Mouse (Mus musculus) embryo, embryonic 10 days (tissue): ENCODE data around the gene Mybpc2.
A peak's percentile ranks its signal among the peaks of the same experiment; 100 is the strongest.

Source experiments
- DNase-seq: peaks from one replicate; pipeline ENCODE4 v3.0.0-alpha.2; 2015; ENCODE audit warnings: low spot score

Mybpc2 gene

GRCm38 (mm10) chr7:44485572-44486195, 38.8 kb downstream of the Mybpc2 start:
- no peak for DNase-seq

- DNase-seq: peak; percentile 90
Measured at GRCm38 (mm10) chr7:44484841-44485571, 39.5 kb downstream of the Mybpc2 start.

- DNase-seq: no peak
Measured at GRCm38 (mm10) chr7:44484109-44484508, 40.3 kb downstream of the Mybpc2 start.

- no peak for DNase-seq
Measured at GRCm38 (mm10) chr7:44482836-44483435, 41.5 kb downstream of the Mybpc2 start.

GRCm38 (mm10) chr7:44475046-44475614, 49.3 kb downstream of the Mybpc2 start:
- no peak for DNase-seq

- peak; percentile 47 for DNase-seq
Measured at GRCm38 (mm10) chr7:44474419-44474818, 50.0 kb downstream of the Mybpc2 start.

- DNase-seq: no peak
Measured at GRCm38 (mm10) chr7:44472961-44473646, 51.4 kb downstream of the Mybpc2 start.

- DNase-seq: no peak
Measured at GRCm38 (mm10) chr7:44472558-44472885, 51.9 kb downstream of the Mybpc2 start.

GRCm38 (mm10) chr7:44471880-44472557, 52.4 kb downstream of the Mybpc2 start:
- DNase-seq: no peak

GRCm38 (mm10) chr7:44470696-44471612, 53.5 kb downstream of the Mybpc2 start:
- DNase-seq: no peak

- no peak for DNase-seq
Measured at GRCm38 (mm10) chr7:44469677-44470675, 54.5 kb downstream of the Mybpc2 start.

GRCm38 (mm10) chr7:44468644-44469285, 55.7 kb downstream of the Mybpc2 start:
- no peak for DNase-seq

GRCm38 (mm10) chr7:44467811-44468411, 56.5 kb downstream of the Mybpc2 start, which contains the start of gene Josd2:
Gene Josd2, plus strand, starts transcription at chr7:44467980.
- DNase-seq: peak; percentile 99

- DNase-seq: no peak
Measured at GRCm38 (mm10) chr7:44466888-44467311, 57.6 kb downstream of the Mybpc2 start.

GRCm38 (mm10) chr7:44466006-44466887, 58.2 kb downstream of the Mybpc2 start:
- DNase-seq: no peak

GRCm38 (mm10) chr7:44465111-44465510, 59.3 kb downstream of the Mybpc2 start, which contains the start of gene Aspdh:
Gene Aspdh, plus strand, starts transcription at chr7:44465391.
- DNase-seq: no peak

- peak; percentile 36 for DNase-seq
Measured at GRCm38 (mm10) chr7:44464511-44464910, 59.9 kb downstream of the Mybpc2 start.
